Mouse (Mus musculus) spleen, postnatal 14 days (tissue): ENCODE measurements around the gene Ccdc51.

ENCODE experiments used
- DNase-seq, 2 experiments: peaks; one replicate each; pipeline ENCODE4 v3.0.0; 2021 to 2022; ENCODE audit warnings: low spot score in 2 of 2

Gene Ccdc51

GRCm38 (mm10) chr9:109056916-109057315, 25.4 kb upstream of the Ccdc51 start:
- no peak for DNase-seq

GRCm38 (mm10) chr9:109057543-109057942, 24.8 kb upstream of the Ccdc51 start:
- no peak for DNase-seq

- no peak for DNase-seq
Measured at GRCm38 (mm10) chr9:109058006-109058765, 24.1 kb upstream of the Ccdc51 start.

- DNase-seq, result peak; percentile 75 to 82
Measured at GRCm38 (mm10) chr9:109059136-109059903, 23.0 kb upstream of the Ccdc51 start, which contains the start of gene Trex1. TSS of gene Trex1 (minus strand) at chr9:109059734.

- DNase-seq, result peak in 1 of 2 experiments; percentile 7
Measured at GRCm38 (mm10) chr9:109060184-109060897, 22.0 kb upstream of the Ccdc51 start.

- peak in 1 of 2 experiments; percentile 5 for DNase-seq
Measured at GRCm38 (mm10) chr9:109060898-109061295, 21.4 kb upstream of the Ccdc51 start.

- DNase-seq, result no peak
Measured at GRCm38 (mm10) chr9:109068095-109068735, 14.1 kb upstream of the Ccdc51 start.

GRCm38 (mm10) chr9:109073661-109074573, 8.4 kb upstream of the Ccdc51 start, which contains the start of gene Atrip:
TSS of gene Atrip (minus strand) at chr9:109074124.
- DNase-seq, result peak; percentile 80 to 88

- DNase-seq, result no peak
Measured at GRCm38 (mm10) chr9:109080516-109080915, 1.8 kb upstream of the Ccdc51 start.

GRCm38 (mm10) chr9:109081749-109082123, 557 bp upstream of the Ccdc51 start:
- DNase-seq, result no peak

- DNase-seq, result no peak
Measured at GRCm38 (mm10) chr9:109084922-109085321, 2.6 kb downstream of the Ccdc51 start.

GRCm38 (mm10) chr9:109087987-109088386, 5.7 kb downstream of the Ccdc51 start:
- DNase-seq, result no peak

- no peak for DNase-seq
Measured at GRCm38 (mm10) chr9:109090446-109090845, 8.2 kb downstream of the Ccdc51 start.

GRCm38 (mm10) chr9:109091802-109092201, 9.5 kb downstream of the Ccdc51 start:
- DNase-seq, result no peak

GRCm38 (mm10) chr9:109092799-109093198, 10.5 kb downstream of the Ccdc51 start:
- DNase-seq, result no peak

- no peak for DNase-seq
Measured at GRCm38 (mm10) chr9:109093786-109094552, 11.7 kb downstream of the Ccdc51 start.

- DNase-seq, result no peak
Measured at GRCm38 (mm10) chr9:109094553-109095136, 12.4 kb downstream of the Ccdc51 start.

- peak in 1 of 2 experiments; percentile 18 for DNase-seq
Measured at GRCm38 (mm10) chr9:109095137-109095982, 13.1 kb downstream of the Ccdc51 start, which contains the start of gene Plxnb1. TSS of gene Plxnb1 (plus strand) at chr9:109095389.
